Mouse (Mus musculus) urinary bladder, postnatal 14 days (tissue): ENCODE measurements around the gene Wdr45.

ENCODE experiments used
- DNase-seq: peaks from one replicate; pipeline ENCODE4 v3.0.0; 2021; ENCODE audit warnings: low spot score

The Wdr45 gene

DNA sequence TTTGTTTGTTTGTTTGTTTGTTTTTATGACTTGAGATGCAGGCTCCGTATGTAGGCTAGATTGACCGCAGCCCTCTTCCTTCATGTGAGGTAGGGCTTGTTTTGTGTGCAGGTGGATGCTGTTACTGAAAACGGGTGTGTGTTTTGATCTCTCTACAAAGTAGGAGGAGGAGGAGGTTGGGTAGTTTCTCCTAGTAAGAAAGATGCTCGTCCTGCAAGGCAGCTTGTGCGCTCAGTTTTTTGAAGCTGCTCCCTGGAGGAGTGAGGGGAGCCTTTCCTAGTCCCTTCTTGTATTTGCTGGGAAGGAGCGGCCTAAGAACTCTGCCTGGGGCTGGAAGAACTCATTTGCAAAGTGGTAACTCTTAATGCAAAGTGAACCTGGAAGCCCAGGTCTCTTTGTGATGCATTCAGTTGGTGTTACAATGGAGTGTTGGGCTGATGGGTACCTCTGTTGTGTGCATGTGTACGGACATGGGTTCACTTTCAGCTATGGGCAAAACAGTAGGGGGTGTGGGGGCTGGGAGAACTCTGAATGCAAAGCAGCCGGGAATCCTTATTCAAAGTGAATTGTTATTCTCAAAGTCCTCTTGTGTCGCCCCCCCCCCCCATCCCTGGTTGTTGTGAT is 50.6 kb downstream of the Wdr45 start:
- DNase-seq = no peak

DNA sequence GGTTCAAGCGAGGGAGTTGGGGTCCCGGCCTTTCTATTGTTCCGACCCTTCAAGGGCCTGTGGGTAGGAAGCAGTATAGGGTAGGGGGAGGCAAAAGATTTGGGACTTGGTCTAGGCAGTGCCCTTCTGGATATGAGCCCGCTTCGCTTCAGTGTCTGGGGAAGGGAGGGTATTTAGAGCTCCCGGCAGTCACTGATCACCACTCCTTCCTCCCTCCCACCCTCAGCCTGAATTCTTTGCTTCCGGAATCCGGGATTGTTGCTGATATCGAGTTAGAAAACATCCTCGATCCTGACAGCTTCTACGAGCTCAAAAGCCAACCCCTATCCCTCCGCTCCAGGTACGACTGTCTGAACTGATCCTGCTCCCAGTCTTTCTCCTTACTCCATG is 51.1 kb downstream of the Wdr45 start:
- no peak for DNase-seq

DNA sequence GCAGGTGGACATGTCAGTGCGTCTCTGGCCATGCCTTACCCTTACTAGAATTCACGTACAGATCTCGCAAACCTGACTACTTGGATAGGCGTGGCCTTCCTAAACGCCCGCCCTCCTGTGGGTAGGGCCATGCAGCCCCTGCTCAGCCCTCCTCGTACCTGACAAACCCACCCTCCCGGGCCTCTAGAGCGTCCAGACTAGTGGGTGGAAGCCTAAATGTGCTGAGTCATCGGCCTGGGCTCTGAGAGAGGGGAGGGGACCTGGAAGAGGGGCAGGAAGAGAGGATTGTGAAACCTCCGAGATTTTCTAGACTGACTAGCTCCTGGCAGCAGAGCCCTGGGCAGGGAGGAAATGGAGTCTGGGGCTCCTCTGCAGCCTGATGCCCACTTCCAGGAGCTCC is 51.6 kb downstream of the Wdr45 start:
- DNase-seq = peak; percentile 77

GRCm38 (mm10) chrX:7769302-7770017 is 55.3 kb downstream of the Wdr45 start:
- no peak for DNase-seq

- no peak for DNase-seq
Observed at GRCm38 (mm10) chrX:7772766-7773165, 58.6 kb downstream of the Wdr45 start.

DNA sequence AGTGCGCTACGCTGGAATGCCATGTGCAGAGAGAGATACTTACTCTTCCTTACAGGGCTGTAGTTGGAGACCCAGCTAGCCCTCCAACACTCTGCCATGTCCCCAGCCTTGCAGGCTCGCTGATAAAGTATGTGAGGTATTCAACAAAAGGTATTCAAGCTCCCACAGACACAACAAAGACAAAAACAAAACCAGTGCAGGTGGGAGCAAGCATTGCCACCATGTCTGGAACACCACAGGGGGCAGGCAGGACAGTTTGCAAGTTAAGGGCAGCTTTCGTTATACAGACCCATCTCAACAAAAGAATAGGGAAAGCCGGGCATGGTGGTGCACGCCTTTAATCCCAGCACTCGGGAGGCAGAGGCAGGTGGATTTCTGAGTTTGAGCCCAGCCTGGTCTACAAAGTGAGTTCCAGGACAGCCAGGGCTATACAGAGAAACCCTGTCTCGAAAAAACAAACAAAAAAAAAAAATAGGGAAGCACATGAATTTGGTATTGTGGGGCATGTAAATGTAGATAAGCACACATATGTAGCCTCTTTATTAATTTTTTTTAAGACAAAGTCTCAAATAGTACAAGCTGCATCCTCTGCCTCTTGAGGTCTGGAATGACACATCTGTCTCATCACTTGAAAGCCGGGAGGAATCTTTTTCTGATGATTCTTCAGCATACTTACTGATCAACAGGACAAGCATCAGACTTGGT is 61.5 kb downstream of the Wdr45 start:
- DNase-seq = no peak

DNA sequence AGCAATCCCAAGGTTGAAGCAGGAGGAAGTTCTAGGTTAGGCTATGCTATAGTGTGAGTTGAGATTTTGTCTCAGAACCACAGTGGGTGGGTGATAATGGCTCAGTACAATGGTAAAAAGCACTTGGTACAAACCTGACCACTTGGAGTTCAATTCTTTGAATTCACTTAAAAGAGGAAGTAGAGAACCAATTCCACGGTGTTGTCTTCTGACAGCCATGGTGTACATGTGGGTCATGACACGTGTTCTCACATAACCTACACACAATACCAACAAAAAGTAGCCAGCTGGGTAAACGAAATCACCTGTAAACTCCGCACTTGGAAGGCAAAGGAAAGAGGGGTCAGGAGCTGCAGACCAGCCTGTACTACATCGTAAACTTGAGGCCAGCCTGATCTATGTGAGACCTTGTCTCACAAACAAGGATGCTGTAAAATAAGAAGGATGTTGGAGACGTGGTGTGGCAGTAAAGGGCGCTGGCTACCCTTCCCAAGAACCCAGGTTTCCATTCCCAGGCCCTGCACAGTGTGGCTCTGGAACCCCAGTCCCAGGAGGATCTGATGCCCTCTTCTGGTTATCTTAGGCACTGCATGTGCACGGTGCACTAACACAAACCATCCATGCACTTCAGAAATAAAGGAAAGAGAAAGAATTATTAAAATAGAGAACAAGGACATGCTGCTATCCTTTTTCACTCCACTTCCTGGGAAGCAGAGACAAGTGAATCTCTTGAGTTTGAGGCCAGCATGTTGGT is 62.4 kb downstream of the Wdr45 start:
- peak; percentile 62 for DNase-seq
